Mouse (Mus musculus): Measurements from ENCODE around the gene Plekhg1.

Gene Plekhg1

DNA sequence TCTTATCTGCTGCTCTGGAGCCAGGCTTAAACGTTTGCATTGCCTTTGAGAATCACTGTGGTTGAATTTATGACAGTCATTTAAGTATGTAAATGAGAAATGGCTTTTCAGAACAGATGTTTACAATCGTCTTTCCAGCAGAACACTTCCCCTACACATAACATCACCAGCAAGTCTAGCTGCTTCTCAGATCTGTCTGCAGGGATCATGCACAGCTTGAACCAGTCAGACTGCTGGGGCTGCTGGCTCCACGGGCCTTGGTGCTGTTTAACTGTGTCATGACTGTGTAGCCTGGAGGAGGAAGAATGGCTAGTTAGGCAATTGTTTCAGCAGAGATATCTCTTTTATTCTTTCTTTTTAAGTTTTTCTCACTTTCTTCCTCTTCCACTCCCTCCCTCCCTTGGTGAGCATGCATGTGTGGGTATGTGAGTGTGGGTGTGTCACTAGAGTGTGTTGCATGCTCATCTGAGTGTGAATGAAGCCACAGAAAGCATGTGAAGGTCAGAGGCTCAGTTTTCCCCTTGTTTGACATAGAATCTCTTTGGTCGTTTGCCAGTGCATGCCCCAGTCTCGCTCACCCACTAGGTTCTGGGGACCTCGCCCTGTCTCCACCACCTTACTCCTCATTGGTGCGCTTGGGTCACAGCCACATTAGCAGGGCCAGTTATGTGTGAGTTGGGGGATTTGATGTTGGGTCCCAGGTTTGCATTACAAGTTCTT, 266.3 kb downstream of the Plekhg1 start:
- DNase-seq (ENCODE audit: low spot score in 2 of 2) = no peak
